Mouse (Mus musculus): ENCODE measurements at regions not wholly inside any gene's neighbourhood (a gene's known extent, or its start where the extent isn't known, plus 50 kb on each side); places are given as distances from the start of the nearest gene placed in this dataset.
A peak's percentile ranks its signal among the peaks of the same experiment; 100 is the strongest.

DNA sequence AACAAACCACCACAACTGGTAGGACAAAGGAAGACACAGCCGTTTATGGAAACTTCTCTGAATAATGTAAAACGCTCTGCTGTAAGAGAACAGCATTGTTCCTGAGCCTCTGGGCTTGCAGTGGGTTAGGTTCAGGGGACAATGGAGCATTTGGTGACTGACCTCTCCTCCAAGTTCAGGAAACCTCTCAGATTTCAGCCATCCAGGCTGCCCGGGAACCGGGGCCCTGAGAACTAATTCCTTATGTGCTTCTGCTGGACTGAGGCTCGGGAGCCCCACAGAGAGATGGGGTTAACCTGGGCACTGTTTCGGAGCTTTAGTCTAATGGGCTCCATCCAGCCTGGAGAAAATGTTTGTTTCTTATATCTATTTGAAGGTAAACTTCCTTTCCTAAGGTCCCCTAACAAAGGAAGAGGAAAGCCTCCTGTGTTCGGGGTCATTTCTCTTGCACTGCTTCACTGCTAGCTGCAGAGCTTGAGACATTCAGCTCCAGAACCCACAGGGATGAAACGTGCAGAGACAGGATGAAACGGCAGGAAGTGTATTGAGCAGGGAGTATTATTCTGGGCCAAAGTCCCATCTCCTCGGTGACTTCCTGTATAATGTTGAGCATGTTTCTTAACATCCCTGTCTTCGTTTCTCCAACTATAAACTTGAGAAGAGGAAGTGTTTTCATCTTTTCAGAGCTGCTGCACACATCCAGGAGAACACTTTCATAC lies 220.5 kb downstream of the Plpp3 start:
- intact Hi-C loops (cut with DNase I): no loop called here
- no peak for DNase-seq

DNA sequence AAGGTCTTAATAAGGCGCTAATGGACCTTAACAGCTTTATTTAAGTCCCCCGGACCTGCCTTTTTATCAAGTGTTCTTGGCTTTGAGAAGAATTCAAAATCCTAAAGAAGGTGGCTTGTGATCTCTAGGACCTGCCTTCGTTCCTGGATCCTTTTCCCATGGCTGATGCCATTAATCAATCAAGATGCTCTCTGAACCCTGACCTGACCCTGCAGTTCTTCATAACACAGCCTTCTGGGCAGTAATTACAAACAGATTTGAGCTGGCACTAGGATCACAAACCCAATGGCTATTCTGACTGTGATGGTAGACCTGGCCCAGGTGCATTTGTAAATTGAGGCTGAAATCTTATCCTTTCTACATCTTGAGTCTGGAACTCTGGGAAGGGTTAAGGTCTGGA lies 227.7 kb downstream of the Plpp3 start:
- intact Hi-C loops (cut with DNase I): no loop called here

DNA sequence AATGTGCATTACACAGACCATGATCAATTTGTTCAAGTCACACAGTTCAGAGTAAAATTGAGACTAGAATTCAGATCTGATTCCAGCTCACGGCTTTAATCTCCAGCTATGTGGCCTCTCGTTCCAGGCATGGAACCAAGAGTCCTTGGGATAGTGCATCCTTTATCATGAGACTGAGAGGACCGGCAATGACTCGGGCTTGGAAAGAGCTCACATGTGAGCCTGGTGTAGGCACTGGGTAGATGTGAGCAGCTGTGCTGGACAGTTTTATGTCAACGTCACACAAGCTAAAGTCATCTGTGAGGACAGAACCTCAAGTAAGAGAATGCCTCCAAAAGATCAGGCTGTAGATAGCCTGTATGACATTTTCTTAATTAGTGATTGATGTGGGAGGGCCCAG lies 228.3 kb downstream of the Plpp3 start:
- DNase-seq: no peak
- intact Hi-C loops (cut with DNase I): no loop called here

More for the DNA sequence above, 227.7 kb downstream of the Plpp3 start:
- DNase-seq: no peak

DNA sequence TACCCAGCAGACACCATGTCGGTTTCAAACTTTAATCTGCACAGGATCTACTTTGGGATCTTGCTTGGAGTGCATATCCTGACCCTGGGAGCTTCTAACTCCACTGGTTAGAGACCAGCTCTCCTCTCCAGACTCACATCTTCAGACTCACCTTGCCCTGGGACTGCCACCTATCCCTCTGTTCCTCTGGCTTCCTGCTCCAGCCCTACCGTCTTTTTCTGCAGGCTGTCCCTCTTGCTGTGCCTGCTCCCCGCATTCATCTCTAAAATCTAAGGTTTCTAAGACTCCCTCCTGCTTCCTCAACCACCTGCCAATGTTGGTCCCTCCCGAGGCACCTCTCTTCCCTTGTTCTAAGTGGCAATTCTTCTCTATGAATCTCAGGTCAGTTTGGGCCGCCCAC lies 233.2 kb downstream of the Plpp3 start:
- peak; percentile 38 to 60 for DNase-seq
- intact Hi-C loops (cut with DNase I): no loop called here

DNA sequence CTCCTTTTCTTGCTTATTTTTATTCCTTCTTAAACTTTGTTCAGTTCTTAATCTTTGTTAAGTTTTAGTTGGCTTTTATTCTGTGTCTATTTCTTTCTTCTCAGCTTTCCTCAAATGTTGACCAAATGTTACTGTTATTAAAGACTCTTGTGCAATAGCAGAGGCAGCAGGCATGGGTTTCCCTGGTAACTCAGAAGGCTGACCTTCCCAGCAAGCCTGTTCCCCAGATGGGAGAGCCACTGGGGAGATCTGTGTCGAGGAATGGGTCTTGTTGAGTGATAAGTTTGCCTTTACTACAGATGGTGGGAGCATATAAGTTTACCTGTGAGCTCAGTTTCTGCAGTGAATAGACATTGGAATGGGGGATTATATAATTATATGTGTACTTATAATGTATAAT lies 237.2 kb downstream of the Plpp3 start:
- intact Hi-C loops (cut with DNase I): no loop called here
- DNase-seq: no peak

DNA sequence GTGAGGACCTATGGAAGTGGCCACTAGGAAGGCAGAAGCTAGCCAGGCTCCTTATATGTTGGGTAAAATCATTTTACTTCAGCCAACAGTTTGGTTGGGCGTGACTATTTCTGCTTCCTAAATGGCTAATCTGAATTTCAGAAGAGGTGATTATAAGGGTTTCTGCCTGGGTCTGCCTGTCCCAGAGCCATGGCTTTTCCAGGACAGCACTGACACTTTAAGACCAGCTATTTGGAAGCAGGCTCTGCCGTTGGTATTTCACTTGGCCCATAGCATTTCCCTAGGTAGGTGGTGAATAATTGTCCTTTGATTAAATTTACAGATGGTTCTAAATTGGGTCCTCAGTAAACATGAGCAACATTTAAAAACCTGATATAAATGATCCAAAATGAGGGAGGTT lies 240.3 kb downstream of the Plpp3 start:
- DNase-seq: no peak

DNA sequence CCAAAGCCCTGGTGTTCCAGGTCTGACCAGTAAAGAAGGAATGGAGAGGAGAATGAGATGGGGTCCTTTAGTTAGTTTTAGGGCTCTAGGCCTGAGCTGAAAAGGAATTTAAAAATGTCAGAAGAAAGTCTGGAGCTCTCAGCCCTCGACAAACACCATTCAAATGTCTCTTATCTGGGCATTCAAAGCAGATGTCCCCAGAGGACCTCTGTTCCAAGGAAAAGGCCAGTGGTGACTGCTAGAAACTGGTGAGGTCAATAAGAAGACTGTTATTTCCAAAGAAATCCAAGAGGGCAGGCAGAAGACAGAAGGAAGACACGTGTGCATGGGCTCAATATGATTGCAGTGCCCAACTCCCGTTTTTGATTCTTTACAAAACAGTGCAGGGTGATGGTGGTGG lies 244.9 kb downstream of the Plpp3 start:
- intact Hi-C loops (cut with DNase I): loop anchor here (5.0 kb wide), 1 partner anchor 75 kb away; no protein-coding TSS in a partner anchor
- DNase-seq: no peak

More for the DNA sequence above, 240.3 kb downstream of the Plpp3 start:
- intact Hi-C loops (cut with DNase I): no loop called here

DNA sequence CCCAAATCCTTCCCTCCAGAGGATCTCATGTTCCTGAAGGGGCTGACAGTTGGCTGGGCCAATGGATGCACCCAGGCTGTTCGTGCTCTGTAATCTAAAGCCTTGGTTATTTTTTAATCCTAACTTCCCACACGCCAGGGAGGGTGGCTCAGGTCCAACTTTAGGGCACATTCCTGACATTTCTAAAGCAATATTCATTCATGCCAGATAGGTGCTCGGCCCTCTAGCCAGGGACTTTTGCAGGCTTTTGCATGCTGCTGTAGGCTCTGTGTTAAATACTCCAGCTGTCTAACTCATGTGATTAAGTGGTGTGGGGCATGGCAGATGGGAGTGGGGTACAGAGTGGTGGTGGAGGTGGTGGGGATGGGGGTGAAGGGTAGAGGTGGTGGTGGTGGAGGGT lies 246.0 kb downstream of the Plpp3 start:
- intact Hi-C loops (cut with DNase I): loop anchor here (5.0 kb wide), 1 partner anchor 76 kb away; no protein-coding TSS in a partner anchor
- peak; percentile 22 to 64 for DNase-seq

DNA sequence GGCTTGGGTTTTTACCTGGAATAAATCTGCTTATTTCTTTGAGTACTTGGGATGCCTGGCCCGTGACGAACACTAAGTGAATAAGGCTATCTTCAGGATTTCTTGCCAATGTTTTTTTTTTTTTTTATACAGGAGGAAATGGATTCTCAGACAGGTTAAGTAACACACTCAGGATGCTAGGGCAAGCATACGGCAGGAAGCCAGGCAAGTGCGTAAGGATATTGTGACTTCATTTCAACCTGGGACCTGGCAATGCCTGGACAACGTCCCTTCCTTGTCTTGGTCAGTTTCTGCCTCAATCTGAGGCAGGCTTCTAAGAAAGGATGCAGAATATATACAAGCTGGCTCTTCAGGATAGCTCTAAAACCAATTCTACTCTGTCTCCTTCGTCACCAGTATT lies 246.5 kb downstream of the Plpp3 start:
- intact Hi-C loops (cut with DNase I): loop anchor here (5.0 kb wide), 1 partner anchor 76 kb away; no protein-coding TSS in a partner anchor
- DNase-seq: no peak

DNA sequence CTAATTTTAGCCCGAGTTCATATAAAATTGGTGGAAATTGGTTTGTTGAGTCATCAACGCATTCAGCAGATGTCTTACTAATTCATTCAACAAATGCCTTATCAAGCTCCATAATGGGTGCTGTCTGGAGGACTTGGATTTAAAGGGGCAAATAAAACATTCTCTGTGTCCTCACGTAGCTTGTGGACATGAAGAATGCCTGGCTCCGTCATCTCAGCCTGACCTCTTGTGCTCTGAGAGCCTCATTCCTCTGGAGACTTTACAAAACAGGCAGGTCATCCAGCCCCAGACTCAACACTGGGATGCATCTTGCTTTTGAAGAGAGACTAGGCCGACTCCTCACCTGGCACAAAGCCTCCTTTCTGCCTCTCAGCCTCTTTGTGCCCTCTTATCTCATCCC lies 248.6 kb downstream of the Plpp3 start:
- intact Hi-C loops (cut with DNase I): no loop called here
- no peak for DNase-seq

DNA sequence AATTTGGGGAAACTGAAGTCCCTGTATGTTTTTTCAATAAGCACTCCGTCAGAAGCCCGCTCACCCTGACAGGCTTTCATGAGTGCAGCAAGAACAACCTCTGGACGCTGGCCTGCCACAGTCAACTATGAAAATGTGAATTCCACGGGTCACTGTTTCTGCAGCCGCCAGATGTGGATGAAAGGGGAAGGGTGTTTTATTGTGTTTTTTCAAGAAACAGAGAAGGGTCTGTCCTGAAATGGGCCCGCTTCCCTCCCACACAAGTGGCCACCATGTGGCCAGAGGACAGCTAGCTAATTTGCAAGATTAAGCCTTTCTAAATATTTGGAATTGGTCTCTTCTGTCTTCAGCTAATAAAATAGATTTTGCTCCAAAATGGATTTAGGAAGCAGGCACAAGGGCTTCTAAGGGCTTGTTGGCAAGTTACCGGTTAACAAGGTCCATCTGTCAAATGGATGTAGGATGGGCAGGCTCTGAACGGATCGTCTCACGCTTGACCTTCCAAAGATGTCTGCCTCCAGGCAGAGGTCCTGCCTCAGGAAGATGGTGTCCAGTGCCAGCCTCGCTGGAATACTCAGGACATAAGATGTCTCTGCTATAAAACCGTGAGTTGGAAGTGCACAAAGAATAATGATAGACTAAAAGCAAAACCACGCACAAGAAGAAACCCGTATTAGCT lies 249.8 kb downstream of the Plpp3 start:
- no peak for DNase-seq
- intact Hi-C loops (cut with DNase I): no loop called here

DNA sequence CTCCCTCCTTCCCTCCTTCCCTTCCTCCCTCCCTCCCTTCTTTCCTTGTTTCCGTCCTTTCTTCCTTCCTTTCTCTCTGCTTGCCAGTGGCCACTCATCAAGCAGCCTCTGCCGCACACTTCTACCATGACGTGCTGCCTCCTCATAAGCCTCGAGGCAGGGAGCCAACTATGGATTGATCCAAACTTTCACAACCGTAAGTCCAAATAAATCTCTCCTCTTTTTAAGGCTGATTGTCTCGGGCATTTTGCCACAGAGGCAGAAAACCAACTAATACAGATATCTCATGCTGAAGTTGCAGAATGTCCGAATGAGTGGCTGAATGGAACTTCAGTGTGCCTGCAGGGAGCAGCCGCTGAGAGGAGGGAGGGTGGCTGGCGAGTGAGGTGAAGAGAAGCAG lies 251.7 kb downstream of the Plpp3 start:
- intact Hi-C loops (cut with DNase I): no loop called here

DNA sequence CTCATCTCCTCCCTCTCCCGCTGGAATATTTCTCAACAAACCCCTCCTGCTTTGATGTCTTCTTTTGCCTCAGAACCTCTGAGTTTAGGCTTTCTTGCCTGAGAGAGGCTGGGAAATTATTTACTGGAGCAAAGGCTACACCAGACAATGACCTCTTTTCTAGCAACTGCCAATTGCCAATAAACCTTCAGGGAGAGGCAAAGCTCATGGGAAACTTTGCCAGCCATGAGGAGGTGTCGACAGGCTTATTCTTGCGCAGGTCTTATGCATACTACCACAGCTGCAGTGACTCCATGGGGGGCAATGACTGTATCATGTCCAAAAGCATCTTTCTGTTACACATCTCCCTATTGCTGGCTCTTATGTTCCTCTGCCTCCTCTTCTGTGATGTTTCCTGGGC lies 260.0 kb downstream of the Plpp3 start:
- intact Hi-C loops (cut with DNase I): no loop called here
- DNase-seq: no peak

More for the DNA sequence above, 251.7 kb downstream of the Plpp3 start:
- DNase-seq: no peak

DNA sequence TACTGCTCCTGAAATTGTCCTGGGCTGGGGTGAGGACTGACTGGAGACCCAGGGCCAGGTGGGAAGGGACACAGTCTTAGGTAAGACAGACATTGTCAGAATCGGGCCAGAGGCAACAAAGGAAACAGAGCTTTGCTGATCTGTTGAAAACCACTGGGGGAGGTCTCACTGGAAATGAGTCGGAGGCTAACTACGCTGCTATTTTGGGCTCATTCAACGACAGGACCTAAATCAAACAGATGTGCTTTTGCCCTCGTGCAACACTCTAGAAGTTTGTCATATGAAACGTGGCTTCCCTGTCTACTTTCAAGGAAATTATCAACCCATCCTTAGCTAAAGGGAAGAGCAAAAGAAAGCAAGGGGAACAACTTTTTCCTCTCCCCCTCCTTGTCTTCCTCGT lies 265.3 kb downstream of the Plpp3 start:
- intact Hi-C loops (cut with DNase I): loop anchor here (5.0 to 10.0 kb wide), 3 partner anchors 108 to 265 kb away; partner anchors contain the start of gene Plpp3
- no peak for DNase-seq

DNA sequence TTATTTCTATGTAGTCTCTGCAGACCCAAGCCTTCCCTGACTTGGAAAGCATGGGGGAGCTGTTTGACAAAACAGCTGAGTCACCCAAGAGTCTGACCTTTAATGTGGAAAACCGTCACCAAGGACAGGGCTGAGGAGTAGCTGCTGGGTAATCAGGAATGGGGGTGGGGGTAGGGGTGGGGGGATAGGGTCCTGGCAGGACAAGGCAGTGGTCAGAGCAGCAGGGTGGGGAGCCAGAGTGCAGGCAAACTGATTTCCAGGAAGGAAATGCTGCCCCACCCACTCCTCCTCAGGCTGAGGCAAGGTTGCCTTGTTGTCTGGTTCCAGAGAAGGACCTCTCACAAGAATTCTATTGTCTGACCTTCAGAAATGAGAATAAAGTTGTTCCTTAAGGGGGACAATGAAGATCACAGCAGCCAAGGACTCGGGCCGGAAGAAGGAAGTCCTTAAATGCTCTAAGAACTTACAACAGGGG lies 266.6 kb downstream of the Plpp3 start:
- intact Hi-C loops (cut with DNase I): loop anchor here (2.0 to 10.0 kb wide), 4 partner anchors 83 to 266 kb away; partner anchors contain the start of gene Plpp3
- DNase-seq: peak in 1 of 2 experiments; percentile 19

DNA sequence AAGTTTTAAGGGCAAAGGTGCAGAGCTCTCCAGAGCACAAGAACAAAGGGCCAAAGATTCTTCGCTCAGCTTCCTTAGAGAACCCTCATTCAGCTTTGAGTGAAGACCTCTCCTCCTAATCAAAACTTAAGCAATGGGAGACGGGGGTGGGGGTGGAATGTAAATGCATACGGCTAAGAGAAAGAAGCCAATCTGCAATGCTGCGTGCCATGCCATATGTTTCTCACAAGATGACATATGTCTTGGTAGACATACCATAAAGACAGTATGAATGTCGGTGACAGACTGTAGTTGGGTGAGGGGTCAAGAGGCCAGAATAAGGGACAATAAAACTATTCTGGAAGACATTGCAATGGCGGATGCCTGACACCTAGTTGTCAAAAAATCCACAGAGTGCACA lies 267.9 kb downstream of the Plpp3 start:
- no peak for DNase-seq
- intact Hi-C loops (cut with DNase I): loop anchor here (2.0 to 10.0 kb wide), 2 partner anchors 82 to 110 kb away; no protein-coding TSS in a partner anchor

DNA sequence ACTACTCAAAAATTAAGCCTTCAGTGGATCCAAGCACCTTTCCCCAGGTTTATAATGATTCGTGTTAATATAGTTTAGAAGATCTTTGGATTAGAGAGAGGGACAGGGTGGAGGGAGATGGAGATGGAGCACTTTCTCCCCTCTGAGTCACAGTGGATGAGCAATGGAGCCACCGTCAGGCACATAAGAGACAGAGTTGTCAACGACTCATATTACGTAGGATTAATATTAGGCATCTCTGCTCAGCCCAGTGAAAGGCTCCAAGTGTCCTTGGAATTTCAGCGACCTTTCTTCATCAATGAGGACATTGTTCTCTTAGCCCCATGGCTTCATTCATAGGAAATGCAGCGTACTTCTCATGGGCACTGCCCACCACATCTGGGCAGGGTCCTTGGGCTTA lies 270.4 kb downstream of the Plpp3 start:
- no peak for DNase-seq
- intact Hi-C loops (cut with DNase I): loop anchor here (10.0 kb wide), 1 partner anchor 113 kb away; no protein-coding TSS in a partner anchor

DNA sequence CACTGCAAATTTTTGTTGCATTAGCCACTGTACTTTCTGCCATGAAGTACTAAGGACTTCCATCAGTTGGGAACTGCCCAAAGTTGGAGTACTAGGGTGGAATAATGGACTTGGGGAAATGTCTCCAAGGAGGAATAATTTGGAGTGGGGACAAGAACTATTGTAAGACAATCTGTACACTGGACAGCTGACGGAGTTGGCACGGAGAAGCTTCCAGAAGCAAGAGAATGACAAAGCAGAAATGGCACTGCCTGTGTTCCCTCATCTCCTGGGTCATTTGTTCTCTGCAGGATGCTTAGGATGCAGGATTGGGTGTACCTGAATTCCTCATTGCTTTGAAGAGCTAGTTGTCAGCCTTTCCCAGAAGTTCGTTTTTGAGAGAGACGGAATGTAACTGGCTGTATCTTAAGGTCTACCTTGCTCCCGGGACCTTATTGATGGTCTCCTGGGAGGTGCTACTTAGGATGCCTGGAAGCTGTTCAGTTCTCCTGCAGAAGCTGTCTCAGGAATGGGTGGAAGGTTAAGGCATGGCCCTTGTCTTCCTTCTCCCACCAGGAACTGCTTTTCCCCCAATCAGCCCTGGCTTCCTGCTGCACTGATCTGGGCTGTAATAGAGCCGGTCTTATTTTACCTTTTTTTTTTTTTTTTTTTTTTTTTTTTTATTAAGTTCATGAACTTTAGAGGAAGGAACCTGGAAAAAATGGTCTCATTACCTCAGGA lies 272.4 kb downstream of the Plpp3 start:
- no peak for DNase-seq
- intact Hi-C loops (cut with DNase I): loop anchor here (10.0 kb wide), 1 partner anchor 115 kb away; no protein-coding TSS in a partner anchor

DNA sequence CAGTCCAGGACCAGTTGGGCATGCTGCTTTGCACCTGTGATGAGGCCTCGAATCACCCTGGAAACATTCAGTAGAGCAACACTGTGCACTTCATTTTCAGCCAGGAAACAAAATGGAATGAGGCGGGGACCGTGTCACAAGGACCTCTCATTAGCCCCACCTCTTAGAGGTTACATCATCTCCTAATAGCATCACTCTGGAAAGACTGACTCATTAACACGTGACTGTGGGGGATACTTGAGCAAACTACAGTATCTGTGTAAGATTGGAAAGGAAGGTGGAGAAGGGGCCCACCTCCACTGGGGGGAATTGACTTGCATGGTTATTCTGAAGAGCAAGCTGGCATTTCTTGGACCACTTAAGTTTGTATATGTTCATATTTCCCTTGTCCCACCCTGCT lies 275.3 kb downstream of the Plpp3 start:
- intact Hi-C loops (cut with DNase I): no loop called here

DNA sequence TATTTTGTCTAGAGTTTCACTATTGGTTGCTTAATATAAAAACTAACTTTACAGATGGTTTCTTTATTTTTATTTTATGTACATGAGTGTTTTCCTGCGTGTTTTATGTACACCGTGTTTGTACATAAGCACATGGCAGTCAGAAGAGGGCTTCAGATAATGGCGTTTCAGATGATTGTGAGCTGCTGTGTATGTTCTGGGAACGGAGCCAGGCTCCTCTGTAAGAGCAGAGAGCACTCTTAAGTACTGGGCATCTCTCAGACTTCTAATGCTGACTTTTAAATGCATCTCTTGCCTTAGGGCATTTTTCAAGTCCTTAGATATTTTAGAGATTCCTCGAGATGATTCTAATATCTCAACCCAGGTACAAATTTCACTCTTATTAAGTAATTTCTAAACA lies 280.0 kb downstream of the Plpp3 start:
- peak in 1 of 2 experiments; percentile 17 for DNase-seq
- intact Hi-C loops (cut with DNase I): no loop called here

More for the DNA sequence above, 275.3 kb downstream of the Plpp3 start:
- DNase-seq: no peak

Data from heart, postnatal 14 days (tissue).